Mouse (Mus musculus): Measurements from ENCODE around the gene Tnnt2.

Tnnt2 gene

GRCm38 (mm10) chr1:135899991-135900515, 63.9 kb downstream of the Tnnt2 start:
- in situ Hi-C loops (cut with MboI): no loop called here
